Mouse (Mus musculus): ENCODE results near the gene Mrpl14. TPM values are rescaled to one million over a fixed set of nuclear protein-coding genes. Genes with fewer than 3 reads are reported as not detected.
A peak's percentile ranks its signal among the peaks of the same experiment; 100 is the strongest.

Mrpl14 gene
- total RNA-seq, 2 experiments from 2014 or later: 14.4 to 88.9 TPM

GRCm38 (mm10) chr17:45737078-45737601 is 51.0 kb downstream of the Mrpl14 start:
- ATAC-seq (replicated peaks; ENCODE audit: low FRiP score, low TSS enrichment, poor library complexity, severe bottlenecking): peak; percentile 55

DNA sequence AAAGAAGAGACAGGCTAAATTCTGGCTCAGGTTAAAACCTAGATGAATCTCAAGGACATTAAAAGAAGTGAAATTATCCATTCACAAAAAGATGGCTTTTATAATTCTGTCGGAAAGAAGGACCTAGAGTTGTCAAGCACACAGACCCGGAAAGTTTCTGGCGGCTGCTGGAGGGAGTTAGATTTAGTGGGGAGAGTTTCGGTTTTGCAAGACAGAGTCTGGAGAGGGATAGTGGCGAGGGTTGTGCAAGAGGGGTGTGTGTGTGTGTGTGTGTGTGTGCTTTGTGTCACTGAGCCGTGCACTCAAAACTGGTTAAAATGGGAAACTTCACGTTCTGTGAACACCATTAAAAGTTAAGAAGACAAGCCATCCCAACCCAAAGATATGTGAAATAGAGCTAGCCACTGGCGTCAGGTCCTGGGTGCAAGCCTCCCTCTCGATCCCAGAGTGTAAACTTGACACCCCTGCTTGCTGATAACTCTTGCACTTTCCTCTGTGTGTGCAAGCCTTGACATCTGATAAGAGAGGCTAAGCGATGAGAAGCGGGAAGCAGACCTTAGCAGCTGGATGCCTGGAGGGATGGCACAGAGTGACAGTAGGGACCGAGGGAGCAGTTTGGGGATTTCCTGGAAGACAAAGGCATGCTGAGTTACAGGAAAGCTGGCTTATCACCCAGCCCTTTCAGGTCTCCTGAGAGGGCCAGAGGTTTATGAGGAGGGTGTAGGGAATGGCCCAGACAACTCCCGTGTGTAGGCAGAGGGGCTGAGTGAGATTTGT is 56.4 kb downstream of the Mrpl14 start:
- ATAC-seq (replicated peaks; ENCODE audit: low FRiP score, low TSS enrichment, poor library complexity, severe bottlenecking): no peak

DNA sequence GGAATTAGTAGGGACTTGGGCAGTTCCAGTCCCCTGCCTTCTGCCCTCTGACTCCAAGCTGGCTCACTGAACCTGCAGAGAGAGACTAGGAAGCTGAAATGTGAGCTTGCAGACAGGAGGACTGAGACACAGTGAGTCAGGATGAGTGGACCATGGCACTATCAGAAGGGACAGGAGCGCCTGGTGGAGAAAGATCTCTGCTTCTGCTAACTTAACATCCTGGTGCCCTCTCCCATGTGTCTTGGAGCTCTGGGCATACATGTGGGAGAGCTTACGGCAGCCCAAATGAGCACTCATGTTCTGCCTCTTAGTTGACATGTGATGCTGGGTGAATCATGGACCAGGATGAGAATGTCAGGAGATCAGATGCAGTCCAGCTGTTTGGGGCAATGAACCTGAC is 59.5 kb downstream of the Mrpl14 start:
- ATAC-seq (replicated peaks; ENCODE audit: low FRiP score, low TSS enrichment, poor library complexity, severe bottlenecking): no peak

DNA sequence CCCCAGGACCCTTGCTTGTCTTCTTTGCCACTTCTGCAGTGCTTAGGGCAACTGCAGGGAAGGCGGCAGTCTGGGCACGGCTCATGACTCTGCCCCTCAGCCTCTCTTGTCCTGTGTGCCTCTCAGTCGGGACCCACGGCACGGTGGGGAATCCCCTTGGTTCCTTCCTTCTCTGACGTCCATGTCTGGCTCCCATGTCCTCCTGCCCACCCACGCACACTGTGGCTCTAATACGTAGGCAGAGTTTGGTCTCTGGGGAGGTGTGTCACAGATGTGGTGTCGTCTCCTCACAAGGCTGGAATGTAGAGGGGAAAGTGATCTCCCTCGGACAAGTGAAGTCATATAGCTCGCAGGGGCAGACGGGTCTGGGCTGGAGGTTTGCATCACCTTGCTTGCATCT is 60.6 kb downstream of the Mrpl14 start:
- no peak for ATAC-seq (replicated peaks; ENCODE audit: low FRiP score, low TSS enrichment, poor library complexity, severe bottlenecking)

DNA sequence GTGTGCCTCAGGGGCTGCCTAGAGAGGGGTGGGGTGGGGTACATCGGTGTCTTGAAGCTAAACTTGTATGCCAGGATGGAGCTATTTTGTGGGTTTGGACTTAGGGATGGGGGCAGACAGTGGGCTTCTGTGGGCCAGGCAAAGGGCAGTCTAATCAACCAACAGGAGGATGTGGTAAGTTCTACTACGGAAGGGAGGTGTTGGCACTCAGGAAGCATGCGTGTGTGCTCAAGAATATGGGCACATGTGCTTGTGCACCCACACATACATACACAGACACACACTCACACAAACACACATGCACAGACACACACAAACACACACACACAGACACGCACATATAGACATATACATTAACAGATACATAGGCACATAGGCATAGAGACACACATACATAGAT is 61.2 kb downstream of the Mrpl14 start:
- ATAC-seq (replicated peaks; ENCODE audit: low FRiP score, low TSS enrichment, poor library complexity, severe bottlenecking): no peak

Other genes starting within 250 kb of the Mrpl14 start
- not detected in 2 replicates for gene Spats1, start 210.9 kb upstream of the Mrpl14 start, total RNA-seq (2014; fragmentation: Nextera tagmentation)
- gene Spats1, start 210.9 kb upstream of the Mrpl14 start, total RNA-seq (2017): not detected in 2 replicates
- 17.5 and 20.6 TPM in 2 replicates for gene Aars2, start 179.5 kb upstream of the Mrpl14 start, total RNA-seq (2014; fragmentation: Nextera tagmentation)
- 9.8 and 13.4 TPM in 2 replicates for gene Aars2, start 179.5 kb upstream of the Mrpl14 start, total RNA-seq (2017)
- gene Tcte1, start 162.9 kb upstream of the Mrpl14 start, total RNA-seq (2014; fragmentation: Nextera tagmentation): not detected in 2 replicates
- gene Tcte1, start 162.9 kb upstream of the Mrpl14 start, total RNA-seq (2017): not detected in 2 replicates
- not detected in 2 replicates for gene Tmem151b, start 136.6 kb upstream of the Mrpl14 start, total RNA-seq (2014; fragmentation: Nextera tagmentation)
- not detected in 2 replicates for gene Tmem151b, start 136.6 kb upstream of the Mrpl14 start, total RNA-seq (2017)
- 4.2 and 6.0 TPM in 2 replicates for gene Nfkbie, start 130.6 kb upstream of the Mrpl14 start, total RNA-seq (2014; fragmentation: Nextera tagmentation)
- gene Nfkbie, start 130.6 kb upstream of the Mrpl14 start, total RNA-seq (2017): 3.2 and 3.9 TPM in 2 replicates
- 46.9 and 74.5 TPM in 2 replicates for gene Slc35b2, start 122.4 kb upstream of the Mrpl14 start, total RNA-seq (2014; fragmentation: Nextera tagmentation)
- 27.7 and 60.3 TPM in 2 replicates for gene Slc35b2, start 122.4 kb upstream of the Mrpl14 start, total RNA-seq (2017)
- gene Hsp90ab1, start 113.1 kb upstream of the Mrpl14 start, total RNA-seq (2014; fragmentation: Nextera tagmentation): 1,847 and 1,911 TPM in 2 replicates
- 2,660 and 3,319 TPM in 2 replicates for gene Hsp90ab1, start 113.1 kb upstream of the Mrpl14 start, total RNA-seq (2017)
- gene Slc29a1, start 86.7 kb upstream of the Mrpl14 start, total RNA-seq (2014; fragmentation: Nextera tagmentation): 166 and 176 TPM in 2 replicates
- 89.2 and 171 TPM in 2 replicates for gene Slc29a1, start 86.7 kb upstream of the Mrpl14 start, total RNA-seq (2017)
- gene Mymx, start 84.2 kb upstream of the Mrpl14 start, total RNA-seq (2014; fragmentation: Nextera tagmentation): not detected in 2 replicates
- gene Mymx, start 84.2 kb upstream of the Mrpl14 start, total RNA-seq (2017): not detected in 2 replicates
- gene Capn11, start 27.0 kb upstream of the Mrpl14 start, total RNA-seq (2014; fragmentation: Nextera tagmentation): 0.98 TPM in 1 of 2 replicates, not detected in the other
- gene Capn11, start 27.0 kb upstream of the Mrpl14 start, total RNA-seq (2017): 0.15 TPM in 1 of 2 replicates, not detected in the other
- 19.3 and 21.1 TPM in 2 replicates for gene Tmem63b, start 583 bp downstream of the Mrpl14 start, total RNA-seq (2014; fragmentation: Nextera tagmentation)
- gene Tmem63b, start 583 bp downstream of the Mrpl14 start, total RNA-seq (2017): 10.2 and 14.3 TPM in 2 replicates
- not detected in 2 replicates for gene 1600014C23Rik, start 47.5 kb downstream of the Mrpl14 start, total RNA-seq (2014; fragmentation: Nextera tagmentation)
- not detected in 2 replicates for gene 1600014C23Rik, start 47.5 kb downstream of the Mrpl14 start, total RNA-seq (2017)